Mouse (Mus musculus) spleen, postnatal 36 days (tissue): ENCODE data around the gene Clcc1.
"Not testable (repeated sequence)": the region's sequence is repeated elsewhere in the genome, so short reads cannot be mapped to it uniquely, and the experiment has no call there.

ENCODE experiments used
- DNase-seq, 2 experiments: peaks; one replicate each; pipeline ENCODE4 v3.0.0; 2022; ENCODE audit warnings: low spot score in 2 of 2, mixed read lengths in 1 of 2

Clcc1 gene

DNA sequence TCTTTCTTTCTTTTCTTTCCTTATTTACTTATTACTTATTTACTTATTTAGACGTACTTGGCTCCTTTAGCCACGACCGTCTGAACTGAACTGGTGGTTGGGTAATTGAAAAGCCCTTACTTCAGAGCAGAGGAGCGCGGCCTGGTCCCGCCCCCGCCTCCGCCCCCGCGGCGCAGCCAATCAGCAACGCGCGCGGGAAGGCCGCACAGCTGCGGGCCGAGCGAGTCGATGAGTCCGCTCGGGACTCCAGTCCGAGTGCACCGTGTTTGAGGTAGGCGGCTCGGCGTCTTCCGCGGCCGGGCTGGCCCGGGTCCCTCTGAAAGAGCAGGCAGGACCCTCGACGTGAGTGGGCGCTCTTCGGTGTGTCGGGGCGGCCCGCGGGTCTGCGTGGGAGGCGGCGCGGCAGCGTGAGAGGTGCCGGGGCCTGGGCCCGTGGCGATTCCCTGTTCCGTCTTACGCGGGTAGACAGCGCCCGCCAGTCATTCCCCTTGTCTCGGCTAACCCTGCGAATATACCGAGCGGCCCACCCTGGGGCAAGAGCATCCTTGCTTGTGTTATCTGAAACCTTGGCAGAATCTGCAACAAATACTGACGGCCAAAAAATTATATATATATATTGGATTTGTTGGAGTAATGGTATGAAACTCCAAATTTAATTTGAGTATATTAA lies at the start of gene Clcc1:
Clcc1 (plus strand) TSS at position 204 of the 670 bp plus-strand sequence.
- DNase-seq = peak; percentile 94

DNA sequence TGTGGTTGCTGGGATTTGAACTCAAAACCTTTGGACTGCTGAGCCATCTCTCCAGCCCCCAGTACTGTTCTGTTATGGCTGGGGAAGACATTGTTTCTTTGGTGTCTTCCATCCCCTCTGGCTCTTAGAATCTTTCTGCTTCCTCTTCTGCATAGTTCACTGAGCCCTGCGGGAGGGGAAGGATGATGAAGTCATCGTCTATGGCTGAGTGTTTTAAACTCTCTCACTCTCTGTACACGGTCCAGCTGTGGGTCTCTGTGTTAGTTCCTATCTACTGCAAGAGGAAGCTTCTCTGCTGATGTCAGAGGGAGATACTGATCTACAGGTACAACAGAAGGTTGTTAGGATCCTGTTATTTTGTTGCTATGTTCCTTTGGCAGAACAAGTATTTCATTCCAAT lies 44.8 kb upstream of the Clcc1 start:
- DNase-seq = peak; percentile 37 to 43

DNA sequence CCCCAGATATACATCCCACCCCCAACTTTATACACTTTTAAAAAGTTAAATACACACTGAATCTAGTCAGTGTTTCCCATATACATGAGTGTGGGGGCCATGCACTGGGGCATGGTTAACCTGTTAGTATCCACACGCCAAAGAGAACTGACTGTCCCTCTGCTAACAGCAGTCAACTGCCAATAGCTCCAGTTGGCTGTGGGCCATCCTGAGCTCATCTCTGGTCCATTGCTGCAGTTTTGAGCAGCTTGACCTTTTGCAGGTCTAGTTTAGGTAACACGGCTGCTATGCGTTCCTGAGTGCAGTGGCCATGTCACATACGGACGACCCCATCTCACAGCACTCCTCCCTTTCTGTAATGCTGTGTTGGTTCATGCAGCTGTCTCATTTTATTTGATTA lies 19.0 kb upstream of the Clcc1 start:
- no peak for DNase-seq

DNA sequence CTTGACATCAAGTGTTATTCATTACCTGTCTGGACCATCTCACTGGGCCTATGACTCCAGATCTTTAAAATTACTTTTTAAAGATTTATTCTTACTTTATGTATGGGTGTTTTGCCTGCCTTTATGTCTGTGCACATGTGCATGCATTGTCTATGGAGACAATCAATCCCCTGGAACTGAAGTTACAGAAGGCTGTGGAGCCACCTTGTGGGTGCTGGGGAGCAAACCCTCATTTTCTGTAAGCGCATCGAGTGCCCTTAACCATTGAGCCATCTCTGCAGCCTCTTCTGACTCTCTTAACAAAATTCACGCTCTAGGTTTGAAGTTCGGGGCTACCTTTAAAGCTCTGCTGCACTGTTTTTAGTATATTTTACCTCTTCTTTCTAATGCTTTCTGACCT lies 14.3 kb upstream of the Clcc1 start:
- DNase-seq = no peak

DNA sequence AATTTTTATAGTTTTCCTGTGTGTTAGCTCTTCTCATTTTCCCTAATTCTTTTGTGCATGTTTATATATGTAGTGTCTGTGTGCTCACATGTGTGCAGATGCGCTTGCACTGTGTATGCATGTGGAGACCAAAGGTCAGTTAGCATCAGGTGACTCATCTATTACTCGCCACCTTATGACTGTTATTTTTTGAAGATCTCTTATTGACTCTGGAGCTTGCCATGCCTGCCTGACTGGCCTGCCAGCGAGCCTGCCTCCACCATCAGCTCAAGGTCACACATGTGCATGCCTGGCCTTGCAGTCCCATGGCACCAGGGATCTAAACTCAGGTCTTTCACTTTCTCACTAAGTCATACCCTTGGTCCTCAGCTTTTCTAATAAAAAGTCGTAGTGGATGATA lies 12.7 kb upstream of the Clcc1 start:
- DNase-seq = no peak

DNA sequence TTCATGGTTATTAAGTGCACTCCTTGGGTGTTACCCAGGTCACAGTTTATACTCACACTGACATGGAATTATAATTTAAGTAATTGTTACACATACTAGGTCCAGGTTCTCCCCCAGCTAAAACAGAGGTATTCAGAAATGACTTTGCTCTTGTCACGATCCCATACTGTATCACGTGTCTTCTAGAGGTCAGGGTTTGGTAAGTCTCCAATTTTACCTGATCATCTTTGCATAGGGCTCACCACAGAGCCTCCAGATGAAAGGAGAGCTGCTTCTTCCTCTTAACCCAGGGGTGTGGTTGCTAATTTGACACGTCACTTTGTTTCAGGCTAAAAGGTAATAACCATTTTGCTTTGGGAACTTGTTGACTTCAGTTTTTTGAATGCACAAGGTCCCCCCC lies 8.9 kb upstream of the Clcc1 start:
- DNase-seq = no peak

DNA sequence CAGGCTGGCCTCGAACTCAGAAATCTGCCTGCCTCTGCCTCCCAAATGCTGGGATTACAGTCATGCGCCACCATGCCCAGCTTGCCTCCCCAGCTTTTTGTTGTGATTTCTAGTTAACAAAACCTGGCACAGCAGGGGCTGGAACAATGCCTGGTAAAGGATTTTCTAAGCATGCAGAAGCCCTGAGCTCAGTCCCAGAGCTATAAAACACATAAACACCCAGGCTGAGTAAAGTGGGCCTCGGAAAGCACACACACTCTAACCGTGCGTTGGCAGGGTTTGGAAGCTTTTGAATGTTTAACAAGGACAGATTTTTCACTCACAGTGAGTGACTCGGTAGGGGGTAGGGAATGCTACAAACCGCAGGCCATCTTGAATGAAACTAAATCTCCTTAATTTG lies 7.7 kb upstream of the Clcc1 start:
- no peak for DNase-seq

DNA sequence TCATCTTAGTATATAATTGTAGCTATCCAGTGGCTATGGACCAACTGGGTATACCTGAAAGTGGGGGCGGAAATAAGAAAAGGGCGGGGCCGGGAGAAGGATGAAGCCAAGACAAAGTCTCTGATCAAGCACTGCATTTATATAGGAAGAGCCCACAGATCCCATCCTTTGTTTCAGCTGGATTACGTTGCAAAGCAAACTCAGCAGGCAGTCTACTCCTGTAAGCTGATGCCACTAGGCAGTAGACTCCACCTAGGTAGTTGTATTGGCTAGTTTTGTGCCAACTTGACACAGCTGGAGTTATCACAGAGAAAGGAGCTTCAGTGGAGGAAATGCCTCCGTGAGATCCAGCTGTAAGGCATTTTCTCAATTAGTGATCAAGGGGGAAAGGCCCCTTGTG lies 6.0 kb upstream of the Clcc1 start:
- DNase-seq = not testable (repeated sequence)

DNA sequence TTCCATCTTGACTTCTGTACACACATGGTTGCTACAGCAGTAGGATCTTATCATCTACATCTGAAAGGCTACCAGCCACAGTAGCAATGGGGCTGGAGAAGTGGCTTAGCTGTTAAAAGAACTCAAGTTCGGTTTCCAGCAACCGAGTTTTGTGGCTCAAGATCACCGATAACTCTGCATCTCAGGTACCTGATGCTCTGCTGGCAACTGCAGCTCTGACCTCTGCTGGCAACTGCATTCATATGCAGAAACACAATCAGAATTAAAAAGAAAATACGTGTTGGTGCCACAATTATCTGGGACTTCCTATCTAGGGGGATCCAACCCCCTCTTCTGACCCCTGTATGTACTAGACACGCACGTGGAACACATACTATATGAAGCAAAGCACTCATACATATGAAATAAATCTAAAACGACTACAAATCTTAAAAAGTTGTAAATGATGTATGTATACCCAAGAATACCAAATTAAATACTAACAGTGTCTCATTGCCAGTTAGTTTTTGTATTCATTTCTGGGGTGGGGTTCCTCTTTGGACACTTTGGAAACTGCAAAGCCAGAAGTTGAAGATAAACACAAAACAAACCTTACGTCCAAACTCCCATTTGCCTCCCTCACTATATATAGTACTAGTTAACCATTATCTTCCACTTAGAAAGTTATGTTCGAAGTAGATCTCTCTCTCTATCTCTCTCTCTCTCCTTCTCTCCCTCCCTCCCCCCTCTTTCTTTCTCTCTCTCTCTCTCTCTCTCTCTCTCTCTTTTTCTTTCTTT lies 659 bp upstream of the Clcc1 start:
- no peak for DNase-seq

DNA sequence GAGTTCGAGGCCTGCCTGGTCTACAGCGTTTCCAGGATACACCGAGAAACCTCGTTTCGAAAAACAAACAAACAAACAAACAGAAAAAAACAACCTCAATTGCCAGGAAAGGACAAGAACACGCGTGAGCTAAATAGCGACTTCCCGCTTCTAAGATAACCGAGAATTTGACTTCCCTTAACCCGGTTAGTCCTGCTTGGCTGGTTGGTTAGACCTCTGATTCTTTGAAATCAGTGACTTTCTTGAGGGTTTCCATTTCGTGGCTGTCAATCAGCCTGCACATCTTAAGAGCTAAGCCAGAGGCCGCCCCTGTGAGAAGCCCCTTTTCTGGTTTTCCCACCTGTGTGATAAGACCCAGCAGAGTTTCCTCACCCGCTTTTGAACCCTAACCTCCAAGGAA lies 853 bp downstream of the Clcc1 start:
- DNase-seq = no peak

DNA sequence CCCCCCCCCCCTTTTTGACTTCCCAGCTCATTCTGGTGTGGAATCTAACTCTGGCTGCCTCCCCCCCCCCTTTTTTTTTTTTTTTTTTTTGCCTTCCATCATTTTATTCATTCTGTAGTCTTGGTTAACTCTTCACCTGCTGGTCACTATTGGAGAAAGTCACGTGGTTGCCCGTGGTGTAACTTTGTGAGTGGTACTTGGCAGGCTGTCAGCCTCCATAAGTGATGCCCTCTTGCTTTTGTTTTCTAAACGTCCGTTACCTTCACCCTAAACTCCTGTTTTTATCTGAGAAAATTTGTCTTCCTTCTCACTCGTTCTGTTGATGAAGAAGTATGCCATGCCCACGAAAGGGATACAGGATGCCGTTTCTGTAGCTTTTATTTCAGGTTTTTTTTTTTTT lies 1.8 kb downstream of the Clcc1 start:
- DNase-seq = no peak

DNA sequence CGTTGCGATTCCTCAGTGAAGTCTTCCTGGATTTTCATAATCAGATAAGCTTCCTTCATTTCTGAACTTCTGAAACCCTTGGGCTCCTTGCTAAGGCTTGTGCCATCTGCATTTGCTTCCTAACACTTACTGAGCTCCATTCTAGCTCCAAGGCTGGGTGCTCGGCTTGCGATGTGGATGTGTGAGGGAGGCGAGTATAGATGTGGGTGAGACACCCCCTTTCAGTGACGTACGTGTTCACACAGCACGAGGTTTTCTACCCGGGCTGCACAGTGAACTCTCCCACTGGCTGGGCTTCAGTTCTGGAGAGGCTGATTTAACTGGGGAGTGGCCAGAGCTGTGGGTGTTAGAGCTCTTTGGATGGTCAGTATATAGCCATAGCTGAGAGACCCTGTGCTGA lies 4.9 kb downstream of the Clcc1 start:
- no peak for DNase-seq

DNA sequence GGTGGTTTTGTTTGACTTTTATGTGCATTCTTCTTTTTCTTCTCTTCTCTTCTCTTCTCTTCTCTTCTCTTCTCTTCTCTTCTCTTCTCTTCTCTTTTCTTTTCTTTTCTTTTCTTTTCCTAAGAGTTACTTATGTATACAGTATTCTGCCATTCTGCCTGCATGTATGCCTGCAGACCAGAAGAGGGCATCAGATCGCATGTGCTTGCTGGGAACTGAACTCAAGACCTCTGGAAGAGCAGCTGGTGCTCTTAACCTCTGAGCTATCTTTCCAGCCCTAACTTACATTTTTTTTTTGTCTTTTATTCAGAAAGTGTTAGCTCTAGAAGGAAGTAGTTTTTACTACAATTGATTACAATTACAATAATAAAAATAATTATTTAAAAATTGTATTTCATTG lies 7.2 kb downstream of the Clcc1 start:
- DNase-seq = no peak

DNA sequence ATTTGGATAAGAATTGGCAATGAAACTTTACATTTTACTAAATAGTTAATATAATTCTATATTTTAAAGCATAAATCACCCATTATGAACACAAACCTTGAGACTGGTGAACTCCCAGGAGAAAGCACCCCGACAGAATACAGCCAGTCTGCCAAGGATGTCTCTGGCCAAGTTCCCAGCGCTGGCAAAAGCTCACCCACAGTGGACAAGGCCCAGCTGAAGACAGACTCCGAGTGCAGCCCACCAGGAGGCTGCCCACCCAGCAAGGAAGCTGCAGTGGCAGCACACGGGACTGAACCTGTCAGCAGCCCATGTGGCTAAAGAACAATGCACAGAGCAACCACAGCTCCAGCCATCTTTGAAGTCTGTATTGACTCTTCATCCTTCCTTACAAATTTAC lies 22.9 kb downstream of the Clcc1 start:
- DNase-seq = no peak

DNA sequence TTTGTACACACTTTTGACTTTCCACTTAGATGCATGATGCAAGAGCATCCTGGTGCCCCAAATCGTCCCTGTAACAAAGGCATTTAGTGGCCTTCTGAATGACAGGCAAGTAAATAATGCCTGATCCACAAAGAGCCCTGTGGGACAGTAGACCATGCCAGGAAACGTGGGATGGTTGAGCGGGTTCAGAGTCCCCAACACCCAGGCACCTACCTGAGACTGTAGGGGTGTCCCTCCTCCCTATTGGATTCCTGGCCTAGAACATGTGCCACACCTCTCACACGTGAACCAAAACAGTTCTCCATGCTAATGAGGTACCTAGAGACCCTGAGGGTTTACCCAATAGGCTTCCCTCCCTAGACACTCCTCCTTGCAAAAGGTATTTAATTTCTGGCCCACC lies 27.3 kb downstream of the Clcc1 start:
- DNase-seq = no peak

DNA sequence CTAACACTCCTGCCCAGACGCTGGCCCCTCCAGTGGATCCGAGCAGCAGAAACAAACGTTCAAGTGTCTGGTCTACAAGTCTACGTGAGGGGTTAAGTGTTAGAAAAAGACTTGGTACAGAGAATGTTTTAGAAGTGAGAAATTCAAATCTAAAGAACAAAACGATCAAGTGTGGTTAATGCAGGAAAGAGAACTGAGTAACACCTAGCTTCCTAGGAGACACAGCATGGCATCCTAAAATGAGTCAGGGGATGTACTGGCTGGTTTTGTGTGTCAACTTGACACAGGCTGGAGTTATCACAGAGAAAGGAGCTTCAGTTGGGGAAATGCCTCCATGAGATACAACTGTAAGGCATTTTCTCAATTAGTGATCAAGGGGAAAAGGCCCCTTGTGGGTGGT lies 29.9 kb downstream of the Clcc1 start:
- not testable (repeated sequence) for DNase-seq

DNA sequence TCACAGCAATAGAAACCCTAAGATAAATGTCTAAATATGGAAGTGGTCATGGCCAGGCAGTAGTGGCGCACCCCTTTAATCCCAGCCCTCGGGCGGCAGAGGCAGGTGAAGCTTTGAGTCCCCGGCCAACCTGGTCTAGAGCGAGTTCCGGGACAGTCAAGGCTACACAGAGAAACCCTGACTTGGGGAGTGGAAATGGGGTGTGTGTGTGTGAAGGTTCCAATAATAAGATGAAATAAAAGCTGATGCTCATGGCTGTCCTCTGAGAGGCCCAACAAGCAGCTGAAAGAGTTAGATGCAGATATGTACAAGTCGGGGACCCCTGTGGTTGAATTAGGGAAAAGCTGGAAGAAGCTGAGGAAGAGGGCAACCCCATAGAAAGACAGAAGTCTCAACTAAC lies 32.0 kb downstream of the Clcc1 start:
- no peak for DNase-seq

DNA sequence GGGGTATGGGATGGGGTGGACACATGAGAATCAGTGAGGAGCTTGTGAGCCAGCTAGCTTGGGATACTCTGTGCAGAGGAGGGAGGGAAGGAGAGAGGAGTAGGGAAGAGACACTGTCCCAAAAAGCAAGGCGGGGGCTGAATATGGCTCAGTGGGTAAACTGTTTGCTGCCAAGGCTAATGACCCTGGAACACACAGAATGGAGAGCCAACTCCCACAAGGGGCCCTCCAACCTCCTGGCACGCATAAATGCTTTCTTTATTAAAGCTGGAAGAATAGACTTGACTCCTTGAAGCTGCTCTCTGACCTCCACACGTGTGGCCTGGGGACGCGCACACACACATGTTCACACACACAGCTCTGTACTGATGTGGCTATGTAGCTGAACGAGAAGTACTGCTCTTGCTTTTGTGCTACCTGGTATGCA lies 35.3 kb downstream of the Clcc1 start:
- DNase-seq = no peak

DNA sequence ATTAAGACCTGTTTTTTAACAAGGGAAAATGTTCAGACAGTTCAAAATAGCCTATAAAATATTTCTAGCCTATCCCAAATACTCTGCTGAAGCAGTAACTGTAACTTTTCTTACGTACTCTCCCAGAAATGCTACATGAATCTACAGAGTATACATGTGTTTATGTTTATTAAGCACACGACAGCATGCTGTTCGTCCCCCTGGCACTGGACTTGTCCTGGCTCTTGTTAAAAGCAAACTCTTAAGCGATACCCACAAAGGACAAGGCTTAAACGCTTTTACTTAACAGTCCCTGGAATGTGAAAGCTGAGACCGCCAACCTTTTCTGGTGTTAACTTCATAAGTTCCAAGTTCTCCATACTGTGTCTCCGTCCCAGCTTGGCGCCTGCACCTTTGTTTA lies 35.7 kb downstream of the Clcc1 start:
- DNase-seq = no peak

DNA sequence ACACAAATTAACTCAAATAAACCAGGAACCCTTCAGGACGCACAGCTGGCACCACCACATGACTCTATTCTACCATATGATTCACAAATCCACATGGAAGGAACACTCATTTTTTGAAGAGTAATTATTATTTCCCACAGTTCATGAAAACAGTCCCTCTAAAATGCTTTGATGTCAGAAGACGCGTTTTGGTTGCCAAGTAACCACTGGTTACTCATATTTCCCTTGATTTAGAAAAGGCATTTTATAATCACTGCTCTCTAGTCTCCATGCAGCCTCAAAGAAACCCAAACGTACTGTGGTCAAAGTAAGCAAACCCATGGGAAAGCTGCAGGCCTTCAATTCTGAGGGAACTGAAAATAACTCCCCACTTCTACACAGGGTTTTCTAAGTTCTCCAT lies 36.3 kb downstream of the Clcc1 start:
- no peak for DNase-seq

DNA sequence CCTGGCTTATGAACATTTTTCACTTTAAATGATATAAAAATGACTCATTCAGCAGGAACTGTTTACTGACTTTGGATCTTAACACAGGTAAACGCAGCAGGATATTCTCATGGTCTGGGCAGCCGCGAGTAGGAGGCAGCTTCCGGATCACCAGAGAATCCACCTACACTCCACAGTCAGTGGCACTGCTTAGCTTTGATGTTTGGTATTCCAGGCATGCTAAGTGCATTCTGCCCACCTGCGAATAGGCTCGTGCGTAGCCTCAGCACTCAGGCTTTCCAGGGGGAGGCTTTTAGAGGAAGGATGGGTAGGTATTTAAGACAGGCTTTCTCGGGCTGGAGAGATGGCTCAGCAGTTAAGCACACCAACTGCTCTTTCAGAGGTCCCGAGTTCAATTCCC lies 40.6 kb downstream of the Clcc1 start:
- no peak for DNase-seq

DNA sequence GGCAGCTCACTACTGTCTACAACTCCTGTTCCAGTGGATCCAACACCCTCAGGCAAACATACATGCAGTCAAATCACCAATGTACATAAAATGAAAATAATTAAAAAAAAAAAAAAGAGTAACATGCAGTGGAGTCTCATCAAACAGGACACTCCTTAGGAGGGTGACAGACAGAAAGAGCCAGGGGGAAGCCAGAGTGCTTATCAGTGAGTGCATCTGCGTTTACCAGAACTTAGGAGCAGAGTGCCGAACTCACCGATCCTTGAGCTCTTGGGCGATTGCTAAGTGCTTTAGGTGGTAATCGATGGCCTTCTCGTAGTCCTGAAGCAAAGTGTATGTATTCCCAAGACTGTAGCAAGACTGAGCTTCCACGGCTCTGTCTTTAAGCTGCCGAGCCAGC lies 44.9 kb downstream of the Clcc1 start:
- DNase-seq = no peak

DNA sequence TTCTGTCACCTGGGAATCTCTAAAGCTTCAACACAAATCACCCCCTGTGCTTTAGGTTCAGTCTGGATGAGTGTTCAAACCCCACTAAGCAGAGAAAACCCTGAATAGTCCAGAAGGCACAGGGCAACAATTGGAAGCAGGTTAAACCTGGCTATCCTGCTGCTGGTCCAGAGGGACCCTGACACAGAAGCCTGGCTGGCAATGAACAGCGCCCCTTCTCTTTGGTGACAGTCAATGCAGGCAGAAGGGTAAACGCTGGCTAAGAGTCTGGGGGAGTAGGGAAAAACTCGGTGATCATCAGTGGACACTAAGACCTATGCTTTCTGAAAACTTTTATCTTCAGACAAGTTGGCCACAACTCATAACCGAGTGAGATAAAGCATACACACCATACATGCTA lies 46.1 kb downstream of the Clcc1 start:
- no peak for DNase-seq

DNA sequence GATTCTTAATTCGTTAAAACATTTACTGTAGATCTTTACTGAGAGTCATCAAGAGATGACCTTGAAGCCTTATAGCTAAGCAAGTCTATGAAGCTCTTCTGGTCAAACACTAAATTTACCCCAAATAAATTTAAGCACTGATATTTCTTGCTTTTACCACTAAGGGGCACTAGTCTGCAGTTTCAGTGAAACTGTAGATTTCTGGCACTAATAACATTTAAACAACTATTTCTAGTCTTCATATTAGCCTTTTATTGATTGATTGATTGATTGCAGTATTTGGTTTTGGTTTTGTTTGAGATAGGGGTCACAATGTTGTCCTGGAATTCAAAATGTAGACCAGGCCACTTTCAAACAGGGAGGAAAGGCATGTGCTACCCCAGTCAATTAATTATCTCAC lies 47.5 kb downstream of the Clcc1 start:
- no peak for DNase-seq
